Mouse (Mus musculus) layer of hippocampus, adult 18-20 months (tissue): ENCODE measurements around the gene Ephb6. TPM values are rescaled to one million over a fixed set of nuclear protein-coding genes. Genes with fewer than 3 reads are reported as not detected.
"Not testable (repeated sequence)": the region's sequence is repeated elsewhere in the genome, so short reads cannot be mapped to it uniquely, and the experiment has no call there.

Source experiments
- DNase-seq, 2 experiments: peaks; one replicate each; pipeline ENCODE4 v3.0.0; 2022; ENCODE audit warnings: low spot score in 2 of 2
- long read RNA-seq: library from polyadenylated mRNA; stranded (forward); transcript quantifications from one replicate; pipeline ENCODE4 v2.0.0, GENCODE M21; 2021
- total RNA-seq, 2 experiments: library from RNA; stranded (reverse); gene quantifications; 2 replicates each; pipeline ENCODE4 v1.2.3; 2021

The Ephb6 gene
- total RNA-seq, result 10 to 100 TPM; 75.5 to 80.5 TPM
- long read RNA-seq, transcript Ephb6-201 (18 exons, 3,762 nt), result major isoform, 82 of 149 reads
- long read RNA-seq, partial matches to known transcripts, result 35 of 149 reads
- long read RNA-seq, other reads (novel, unspliced or antisense), result 32 of 149 reads

GRCm38 (mm10) chr6:41605061-41605793 is at the start of gene Ephb6:
Ephb6 (plus strand) TSS chr6:41605482.
- peak; percentile 58 to 67 for DNase-seq

- DNase-seq, result peak in 1 of 2 experiments; percentile 41
These were observed 48.9 kb upstream of the Ephb6 start for GRCm38 (mm10) chr6:41556389-41556788.

GRCm38 (mm10) chr6:41557468-41557867 is 47.8 kb upstream of the Ephb6 start:
- no peak for DNase-seq

- no peak for DNase-seq
These were observed 47.0 kb upstream of the Ephb6 start for GRCm38 (mm10) chr6:41558271-41558670.

GRCm38 (mm10) chr6:41559331-41559730 is 46.0 kb upstream of the Ephb6 start:
- no peak for DNase-seq

- peak; percentile 11 to 66 for DNase-seq
These were observed 45.0 kb upstream of the Ephb6 start for GRCm38 (mm10) chr6:41560273-41560672.

- DNase-seq, result no peak
These were observed 42.7 kb upstream of the Ephb6 start for GRCm38 (mm10) chr6:41562598-41562997.

- not testable (repeated sequence) for DNase-seq
These were observed 42.0 kb upstream of the Ephb6 start for GRCm38 (mm10) chr6:41563104-41563951.

GRCm38 (mm10) chr6:41565261-41565660 is 40.0 kb upstream of the Ephb6 start:
- no peak for DNase-seq

GRCm38 (mm10) chr6:41566965-41567364 is 38.3 kb upstream of the Ephb6 start:
- no peak for DNase-seq

GRCm38 (mm10) chr6:41569078-41569477 is 36.2 kb upstream of the Ephb6 start:
- DNase-seq, result no peak

GRCm38 (mm10) chr6:41576526-41577097 is 28.7 kb upstream of the Ephb6 start:
- DNase-seq, result no peak

- DNase-seq, result no peak
These were observed 28.0 kb upstream of the Ephb6 start for GRCm38 (mm10) chr6:41577297-41577696.

- no peak for DNase-seq
These were observed 24.0 kb upstream of the Ephb6 start for GRCm38 (mm10) chr6:41581295-41581694.

GRCm38 (mm10) chr6:41582189-41582588 is 23.1 kb upstream of the Ephb6 start:
- DNase-seq, result no peak

- DNase-seq, result peak in 1 of 2 experiments; percentile 58
These were observed 756 bp upstream of the Ephb6 start for GRCm38 (mm10) chr6:41604401-41605050.

GRCm38 (mm10) chr6:41605794-41606104 is 467 bp downstream of the Ephb6 start:
- DNase-seq, result no peak

- peak; percentile 51 to 61 for DNase-seq
These were observed 932 bp downstream of the Ephb6 start for GRCm38 (mm10) chr6:41606214-41606613.

GRCm38 (mm10) chr6:41607637-41608036 is 2.4 kb downstream of the Ephb6 start:
- DNase-seq, result no peak

- DNase-seq, result no peak
These were observed 15.0 kb downstream of the Ephb6 start for GRCm38 (mm10) chr6:41620173-41620798.
